Mouse (Mus musculus) stomach, embryonic 16.5 days (tissue): Measurements from ENCODE around the gene Wfdc6b. TPM values are rescaled to one million over a fixed set of nuclear protein-coding genes. Genes with fewer than 3 reads are reported as not detected.

ENCODE experiments used
- ATAC-seq: fragments of 200-750 bp; cut with Nextera tagmentation; 2 replicates; pipeline ENCODE4 v1.8.0; 2017; ENCODE audit warnings: moderate number of reproducible peaks, moderate TSS enrichment; ENCODE audit not compliant: insufficient read depth, low FRiP score
- H3K27ac ChIP-seq: fragments of 300-500 bp; sonication (generic); 2 replicates; pipeline ENCODE4 v1.5.1; 2014; ENCODE audit warnings: low read length
- H3K27me3 ChIP-seq: fragments of 300-500 bp; sonication (generic); 2 replicates; pipeline ENCODE4 v1.6.1; 2014; ENCODE audit warnings: low read length, control low read depth, mixed read lengths; ENCODE audit not compliant: control insufficient read depth, insufficient read depth
- H3K36me3 ChIP-seq: fragments of 300-500 bp; sonication (generic); 2 replicates; pipeline ENCODE4 v1.6.1; 2014; ENCODE audit warnings: low read length; ENCODE audit not compliant: control insufficient read depth, insufficient read depth
- H3K4me1 ChIP-seq: fragments of 300-500 bp; sonication (generic); 2 replicates; pipeline ENCODE4 v1.6.1; 2014; ENCODE audit warnings: low read length, control low read depth, mixed read lengths; ENCODE audit not compliant: control insufficient read depth, insufficient read depth
- H3K4me2 ChIP-seq: fragments of 300-500 bp; sonication (generic); 2 replicates; pipeline ENCODE4 v1.6.1; 2014; ENCODE audit warnings: low read depth, low read length, mixed read lengths
- H3K4me3 ChIP-seq: fragments of 300-500 bp; sonication (generic); replicated peaks from 2 replicates; pipeline ENCODE4 v1.5.1; 2014; ENCODE audit warnings: mild to moderate bottlenecking, low read length
- H3K9ac ChIP-seq: fragments of 300-500 bp; sonication (generic); 2 replicates; pipeline ENCODE4 v1.6.1; 2014; ENCODE audit warnings: low read length
- H3K9me3 ChIP-seq: fragments of 300-500 bp; sonication (generic); replicated peaks from 2 replicates; pipeline ENCODE4 v1.6.1; 2016; ENCODE audit warnings: low read length, control low read depth; ENCODE audit not compliant: control insufficient read depth
- WGBS: fragments of 180-500 bp; shearing (Covaris S2); extraction: QIAGEN DNeasy Blood & Tissue Kit; methylation state at CpG from one replicate; pipeline ENCODE4 v1.1.7; 2014; 5-methylcytosine and 5-hydroxymethylcytosine counted together
- polyA plus RNA-seq: library from polyadenylated mRNA; unstranded; fragments of >200 nt; fragmentation: Nextera tagmentation; extraction: Ambion mirVana; gene quantifications from 2 replicates; pipeline ENCODE4 v1.2.1, GENCODE M21; 2015

The Wfdc6b gene
- polyA plus RNA-seq, 1 experiment from 2014 or later: not detected

GRCm38 (mm10) chr2:164641881-164642673, 28.8 kb downstream of the Wfdc6b start:
- H3K9me3 ChIP-seq: no peaks in the 10 kb centered on the region
- H3K4me1 ChIP-seq: no peaks in the 10 kb centered on the region
- no peak overlapping the region for H3K4me3 ChIP-seq
- 75% methylated on average over 13 of the region's 13 CpGs for WGBS
- H3K9ac ChIP-seq: no peak overlapping the region
- H3K27ac ChIP-seq: no peak overlapping the region
- ATAC-seq: no peak
- no peaks in the 10 kb centered on the region for H3K27me3 ChIP-seq
- H3K4me2 ChIP-seq: no peak overlapping the region
- no peaks in the 10 kb centered on the region for H3K36me3 ChIP-seq

GRCm38 (mm10) chr2:164655858-164656257, 42.5 kb downstream of the Wfdc6b start, which contains the start of gene Wfdc10:
TSS of gene Wfdc10 (plus strand) at chr2:164656046.
- H3K27me3 ChIP-seq: 0 out of 2 replicates have a peak, but pooled peaks cover 2% of the 10 kb centered on the region

DNA sequence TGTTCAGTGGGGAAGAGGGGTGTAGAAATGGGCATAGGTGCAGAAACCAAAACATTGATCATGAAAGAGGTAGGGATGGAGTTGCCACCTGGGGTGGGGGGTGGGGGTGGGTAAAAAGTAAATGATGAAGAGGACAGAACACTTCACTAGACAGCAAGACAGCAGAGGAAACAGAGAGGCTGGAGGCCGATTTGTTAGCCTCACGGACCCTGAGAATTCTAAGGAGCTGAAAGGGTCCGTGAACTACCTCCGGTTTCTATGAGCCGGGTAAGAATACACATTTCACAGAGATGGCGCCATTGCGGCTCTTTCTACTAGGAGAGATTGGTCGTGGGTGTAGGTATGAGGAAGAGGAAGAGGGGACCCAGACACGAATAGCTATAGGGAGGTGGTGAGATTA, 43.2 kb downstream of the Wfdc6b start, which contains the start of gene Wfdc9:
TSS of gene Wfdc9 (minus strand) at position 101 of the 400 bp plus-strand sequence.
- 80% methylated on average over 9 of the region's 9 CpGs for WGBS
- ATAC-seq: no peak
- no peak within 1 kb of the TSS for H3K27ac ChIP-seq
- no peak within 1 kb of the TSS for H3K4me2 ChIP-seq
- H3K36me3 ChIP-seq: no peaks in the 10 kb centered on the region
- H3K27me3 ChIP-seq: 0 out of 2 replicates have a peak, but pooled peaks cover 2% of the 10 kb centered on the region
- no peaks in the 10 kb centered on the region for H3K9me3 ChIP-seq
- H3K9ac ChIP-seq: no peak within 1 kb of the TSS
- no peak within 1 kb of the TSS for H3K4me3 ChIP-seq
- no peaks in the 10 kb centered on the region for H3K4me1 ChIP-seq

More at GRCm38 (mm10) chr2:164655858-164656257, 42.5 kb downstream of the Wfdc6b start, which contains the start of gene Wfdc10:
- Histone ChIP-seq H3K27ac (no peak within 1 kb of the TSS), H3K9me3 (no peaks in the 10 kb centered on the region), H3K4me1 (no peaks in the 10 kb centered on the region), H3K4me2 (no peak within 1 kb of the TSS), H3K4me3 (no peak within 1 kb of the TSS), H3K36me3 (no peaks in the 10 kb centered on the region), H3K9ac (no peak within 1 kb of the TSS)
- ATAC-seq: no peak
- WGBS: 11% methylated on average over 11 of the region's 11 CpGs

DNA sequence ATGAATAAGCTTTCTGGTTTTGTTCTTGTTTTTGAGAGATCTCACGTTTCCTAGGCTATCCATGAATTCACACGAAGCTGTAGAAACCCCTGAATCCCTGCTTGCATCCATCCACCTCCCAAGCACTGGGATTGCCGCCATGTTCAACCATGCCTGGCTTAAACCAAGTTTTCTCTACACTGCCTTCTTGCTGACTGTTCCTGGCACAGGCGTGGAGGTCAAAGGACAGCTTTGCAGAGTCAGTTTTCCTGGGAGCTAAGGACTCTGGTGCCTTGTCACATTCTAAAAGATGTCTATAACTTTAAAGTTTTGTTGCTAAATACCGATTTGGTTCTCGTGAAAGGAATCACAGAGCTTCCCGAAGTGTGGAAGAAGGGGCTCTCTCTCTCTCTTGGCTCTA, 51.5 kb downstream of the Wfdc6b start:
- 87% methylated on average over 7 of the region's 7 CpGs for WGBS
- Histone ChIP-seq H3K4me2 (no peak overlapping the region), H3K27me3 (no peaks in the 10 kb centered on the region), H3K9me3 (no peaks in the 10 kb centered on the region), H3K9ac (no peak overlapping the region), H3K4me1 (no peaks in the 10 kb centered on the region), H3K4me3 (no peak overlapping the region), H3K36me3 (no peaks in the 10 kb centered on the region), H3K27ac (no peak overlapping the region)
- no peak for ATAC-seq

Other genes starting within 250 kb of the Wfdc6b start
- 35.5 and 46.1 TPM in 2 replicates for gene Slpi, start 224.4 kb upstream of the Wfdc6b start, polyA plus RNA-seq
- gene Rbpjl, start 210.4 kb upstream of the Wfdc6b start, polyA plus RNA-seq: 41.3 and 45.2 TPM in 2 replicates
- 6.4 and 8.9 TPM in 2 replicates for gene Matn4, start 208.4 kb upstream of the Wfdc6b start, polyA plus RNA-seq
- 150 and 173 TPM in 2 replicates for gene Sdc4, start 169.6 kb upstream of the Wfdc6b start, polyA plus RNA-seq
- gene Sys1, start 156.6 kb upstream of the Wfdc6b start, polyA plus RNA-seq: 48.1 and 49.4 TPM in 2 replicates
- gene Gm20458, start 152.6 kb upstream of the Wfdc6b start, polyA plus RNA-seq: 17.2 and 19.2 TPM in 2 replicates
- gene Trp53tg5, start 139.8 kb upstream of the Wfdc6b start, polyA plus RNA-seq: not detected in 2 replicates
- gene Dbndd2, start 127.4 kb upstream of the Wfdc6b start, polyA plus RNA-seq: 12.1 and 21.3 TPM in 2 replicates
- gene Pigt, start 116.0 kb upstream of the Wfdc6b start, polyA plus RNA-seq: 69.6 and 72.9 TPM in 2 replicates
- 155 and 197 TPM in 2 replicates for gene Wfdc2, start 51.1 kb upstream of the Wfdc6b start, polyA plus RNA-seq
- not detected in 2 replicates for gene Spint3, start 40.1 kb upstream of the Wfdc6b start, polyA plus RNA-seq
- gene Wfdc6a, start 28.1 kb upstream of the Wfdc6b start, polyA plus RNA-seq: 1.3 and 2.2 TPM in 2 replicates
- not detected in 2 replicates for gene Eppin, start 19.9 kb upstream of the Wfdc6b start, polyA plus RNA-seq
- gene Wfdc8, start 104 bp downstream of the Wfdc6b start, polyA plus RNA-seq: not detected in 2 replicates
- gene Wfdc16, start 25.3 kb downstream of the Wfdc6b start, polyA plus RNA-seq: not detected in 2 replicates
- 0.79 TPM in 1 of 2 replicates, not detected in the other for gene Wfdc10, start 42.5 kb downstream of the Wfdc6b start, polyA plus RNA-seq
- gene Wfdc9, start 43.1 kb downstream of the Wfdc6b start, polyA plus RNA-seq: not detected in 2 replicates
- not detected in 2 replicates for gene Wfdc11, start 60.6 kb downstream of the Wfdc6b start, polyA plus RNA-seq
- gene Wfdc13, start 71.6 kb downstream of the Wfdc6b start, polyA plus RNA-seq: 4.2 and 5.5 TPM in 2 replicates
- gene Spint4, start 85.0 kb downstream of the Wfdc6b start, polyA plus RNA-seq: not detected in 2 replicates
- not detected in 2 replicates for gene Spint5, start 101.8 kb downstream of the Wfdc6b start, polyA plus RNA-seq
- gene Wfdc3, start 132.4 kb downstream of the Wfdc6b start, polyA plus RNA-seq: 1.3 and 1.9 TPM in 2 replicates
- gene Dnttip1, start 132.5 kb downstream of the Wfdc6b start, polyA plus RNA-seq: 58.0 and 58.3 TPM in 2 replicates
- 332 and 335 TPM in 2 replicates for gene Ube2c, start 156.4 kb downstream of the Wfdc6b start, polyA plus RNA-seq
- gene Tnnc2, start 166.4 kb downstream of the Wfdc6b start, polyA plus RNA-seq: 15.7 and 377 TPM in 2 replicates
- gene Snx21, start 172.3 kb downstream of the Wfdc6b start, polyA plus RNA-seq: 26.3 and 26.5 TPM in 2 replicates
- gene Acot8, start 191.4 kb downstream of the Wfdc6b start, polyA plus RNA-seq: 23.8 and 23.9 TPM in 2 replicates
- gene Zswim3, start 191.6 kb downstream of the Wfdc6b start, polyA plus RNA-seq: 8.8 TPM in 2 replicates
- 15.6 and 16.5 TPM in 2 replicates for gene Zswim1, start 209.2 kb downstream of the Wfdc6b start, polyA plus RNA-seq
- not detected in 2 replicates for gene Spata25, start 215.0 kb downstream of the Wfdc6b start, polyA plus RNA-seq
- gene Ctsa, start 219.4 kb downstream of the Wfdc6b start, polyA plus RNA-seq: 159 and 162 TPM in 2 replicates
- 7.2 and 7.9 TPM in 2 replicates for gene Neurl2, start 219.9 kb downstream of the Wfdc6b start, polyA plus RNA-seq
- gene Pltp, start 244.2 kb downstream of the Wfdc6b start, polyA plus RNA-seq: 60.1 and 76.5 TPM in 2 replicates